9 mouse cellular contexts compared by ENCODE assay signal in the genomic region with DNA sequence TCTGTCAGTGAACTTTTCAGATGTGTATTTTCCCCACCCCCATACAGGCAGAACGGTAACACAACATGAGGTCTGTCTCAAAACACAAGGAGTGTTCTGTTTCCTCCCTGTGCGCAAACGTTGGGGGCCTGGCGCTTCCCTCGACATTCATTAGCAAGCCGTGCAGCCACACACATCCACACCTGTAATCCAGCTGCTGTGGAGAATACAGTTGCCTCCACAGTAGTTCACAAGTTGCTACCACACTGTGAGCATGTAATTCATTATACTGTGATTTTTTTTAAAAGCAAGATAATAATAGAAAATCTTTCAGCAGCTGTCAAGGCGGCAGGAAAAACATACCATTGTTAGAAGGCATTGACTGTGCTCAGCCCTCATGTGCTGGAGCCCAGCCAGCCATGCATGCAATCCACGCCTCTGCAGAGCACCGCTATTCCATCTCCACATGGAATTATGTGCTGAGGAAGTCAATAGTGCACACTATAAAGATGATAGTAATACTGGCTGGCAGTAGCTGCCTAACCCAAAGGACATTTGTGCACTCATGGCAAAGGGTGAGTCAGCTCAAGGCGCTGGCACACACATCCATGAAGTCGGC.
DNase-seq lines count a peak whose midpoint lies in the region; ATAC-seq and TF ChIP-seq lines count a peak whose summit lies in the region.
"Had no signal": no experiment of that assay in that cellular context is flagged by ENCODE, and none has a peak within 500 bp of the region (broad histone marks: within the 10 kb centered on the region; RNA-seq: fewer than 3 reads in every experiment).

No protein-coding gene starts in this region.

- no peak overlapping the region for H3K9ac ChIP-seq in heart, embryonic 13.5 days
- no peak overlapping the region for H3K9ac ChIP-seq in hindbrain, embryonic 15.5 days
- no peak overlapping the region for H3K9ac ChIP-seq in stomach, postnatal 0 days (ENCODE audit: low read length)
- H3K9ac ChIP-seq: liver, embryonic 15.5 days had no signal

- ATAC-seq in heart, embryonic 13.5 days (ENCODE audit: extremely low read depth, insufficient number of reproducible peaks, low FRiP score, low TSS enrichment): no peak
- peak; percentile 56; the same call in 1 of the 2 replicates for ATAC-seq in hindbrain, embryonic 15.5 days (ENCODE audit: low FRiP score, low read depth)
- ATAC-seq in stomach, postnatal 0 days (ENCODE audit: low FRiP score, low TSS enrichment): no peak

- H3K4me1 ChIP-seq in heart, embryonic 13.5 days: peaks cover 34% of the 10 kb centered on the region
- peaks cover 23% of the 10 kb centered on the region for H3K4me1 ChIP-seq in hindbrain, embryonic 15.5 days (replicated peaks)
- H3K4me1 ChIP-seq in stomach, postnatal 0 days (replicated peaks; ENCODE audit: control insufficient read depth, insufficient read depth): no peaks in the 10 kb centered on the region
- H3K4me1 ChIP-seq: liver, embryonic 15.5 days had no signal

- H3K4me2 ChIP-seq in heart, embryonic 13.5 days: no peak overlapping the region
- H3K4me2 ChIP-seq in hindbrain, embryonic 15.5 days: no peak overlapping the region
- H3K4me2 ChIP-seq in stomach, postnatal 0 days (replicated peaks; ENCODE audit: low read depth): no peak overlapping the region
- H3K4me2 ChIP-seq: liver, embryonic 15.5 days had no signal

- 0 out of 2 replicates have a peak overlapping the region, but pooled peaks have one; percentile 8 for H3K27ac ChIP-seq in heart, embryonic 13.5 days (replicated peaks)
- 0 out of 2 replicates have a peak overlapping the region, but pooled peaks have one; percentile 4 for H3K27ac ChIP-seq in hindbrain, embryonic 15.5 days (replicated peaks)
- no peak overlapping the region for H3K27ac ChIP-seq in stomach, postnatal 0 days (replicated peaks)
- H3K27ac ChIP-seq: liver, embryonic 15.5 days had no signal

- 52% methylated on average over 11 of the region's 11 CpGs for WGBS in heart, embryonic 13.5 days
- 29% methylated on average over 11 of the region's 11 CpGs for WGBS in hindbrain, embryonic 15.5 days
- WGBS in stomach, postnatal 0 days: 38% methylated on average over 11 of the region's 11 CpGs

- TF ChIP-seq CTCF in stomach, postnatal 0 days (IDR thresholded peaks at IDR 0.05; ENCODE audit: low read depth): no peak

- H3K4me3 ChIP-seq in heart, embryonic 13.5 days: no peak overlapping the region
- H3K4me3 ChIP-seq in hindbrain, embryonic 15.5 days: no peak overlapping the region
- H3K4me3 ChIP-seq in stomach, postnatal 0 days (ENCODE audit: low read depth, low read length): no peak overlapping the region
- H3K4me3 ChIP-seq: liver, embryonic 15.5 days had no signal

- H3K9me3 ChIP-seq in heart, embryonic 13.5 days: no peaks in the 10 kb centered on the region
- H3K9me3 ChIP-seq in hindbrain, embryonic 15.5 days: no peaks in the 10 kb centered on the region
- H3K9me3 ChIP-seq in stomach, postnatal 0 days (ENCODE audit: control insufficient read depth, low read length): no peaks in the 10 kb centered on the region
- H3K9me3 ChIP-seq: liver, embryonic 15.5 days had no signal

- no peaks in the 10 kb centered on the region for H3K36me3 ChIP-seq in heart, embryonic 13.5 days
- H3K36me3 ChIP-seq in hindbrain, embryonic 15.5 days: no peaks in the 10 kb centered on the region
- H3K36me3 ChIP-seq in stomach, postnatal 0 days (ENCODE audit: control insufficient read depth, insufficient read depth, low read length): no peaks in the 10 kb centered on the region
- H3K36me3 ChIP-seq: liver, embryonic 15.5 days had no signal

- no peak for DNase-seq in heart, adult 9 months (ENCODE audit: low spot score in 2 of 2)
- DNase-seq in right cerebral cortex, adult 18-20 months: peak; percentile 20
- no peak for DNase-seq in right cerebral cortex, postnatal 36 days (ENCODE audit: low spot score in 2 of 2)
- DNase-seq in stomach, postnatal 0 days (ENCODE audit: low spot score): no peak
- no peak for DNase-seq in B cell, adult 2 months
- no peak for DNase-seq in spleen, postnatal 36 days (ENCODE audit: low spot score in 2 of 2)

- no peak for TF ChIP-seq EP300 in stomach, postnatal 0 days (optimal IDR thresholded peaks at IDR 0.05)

- H3K27me3 ChIP-seq in heart, embryonic 13.5 days (replicated peaks): no peaks in the 10 kb centered on the region
- H3K27me3 ChIP-seq in hindbrain, embryonic 15.5 days: no peaks in the 10 kb centered on the region
- H3K27me3 ChIP-seq in stomach, postnatal 0 days (ENCODE audit: control insufficient read depth, insufficient read depth, low read length): no peaks in the 10 kb centered on the region
- H3K27me3 ChIP-seq: liver, embryonic 15.5 days had no signal
